In the genomic region with DNA sequence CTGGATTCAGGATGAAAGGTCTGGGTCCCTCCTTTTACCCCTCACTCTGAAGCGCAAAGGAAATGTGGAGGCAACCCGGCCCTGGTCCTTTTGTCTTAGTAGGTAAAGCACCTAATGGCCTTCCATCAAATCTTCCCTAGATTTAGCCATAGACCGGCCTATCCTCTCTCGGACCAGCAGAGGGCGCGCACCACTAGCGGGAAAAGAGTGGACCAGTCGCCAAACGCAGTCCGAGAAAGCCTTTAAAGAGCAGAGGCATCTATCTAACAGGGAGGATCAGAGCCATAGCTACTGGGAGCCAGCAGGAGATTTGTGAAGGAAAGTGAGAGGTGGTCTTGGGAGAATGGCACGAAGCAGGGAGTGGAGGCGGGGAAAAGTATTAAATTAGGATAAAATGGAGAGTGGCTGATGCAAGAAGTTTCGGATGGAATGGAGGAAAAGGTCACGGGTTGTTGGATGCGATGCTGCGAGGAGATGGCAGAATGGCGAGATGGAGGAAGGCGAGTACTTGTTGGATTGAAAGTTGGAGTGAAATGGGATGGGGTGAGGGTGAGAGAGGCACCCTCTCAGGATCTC, we compare ENCODE assay signal across 9 mouse cellular contexts. TPM values are rescaled to one million over a fixed set of nuclear protein-coding genes. Genes with fewer than 3 reads are reported as not detected.
A peak's percentile ranks its signal among the peaks of the same experiment; 100 is the strongest.
DNase-seq lines count a peak whose midpoint lies in the region; ATAC-seq lines count a peak whose summit lies in the region.
"Had no signal": no experiment of that assay in that cellular context is flagged by ENCODE, and none has a peak within 500 bp of the region (broad histone marks: within the 10 kb centered on the region; RNA-seq: fewer than 3 reads in every experiment).

No protein-coding gene starts in this region.

- H3K4me1 ChIP-seq in intestine, embryonic 14.5 days (replicated peaks; ENCODE audit: control insufficient read depth, insufficient read depth, low read length): peaks cover 12% of the 10 kb centered on the region; the same call in 1 of the 2 replicates
- peaks cover 20% of the 10 kb centered on the region for H3K4me1 ChIP-seq in intestine, embryonic 16.5 days (ENCODE audit: control insufficient read depth, insufficient read depth, low read length)
- H3K4me1 ChIP-seq in embryonic facial prominence, embryonic 10.5 days: peaks cover 31% of the 10 kb centered on the region
- peaks cover 33% of the 10 kb centered on the region for H3K4me1 ChIP-seq in midbrain, embryonic 13.5 days (replicated peaks)
- peaks cover 21% of the 10 kb centered on the region for H3K4me1 ChIP-seq in stomach, embryonic 15.5 days

- 2% methylated on average over 18 of the region's 18 CpGs for WGBS in intestine, embryonic 14.5 days
- WGBS in intestine, embryonic 16.5 days: 2% methylated on average over 18 of the region's 18 CpGs
- WGBS in embryonic facial prominence, embryonic 10.5 days: 2% methylated on average over 18 of the region's 18 CpGs
- WGBS in midbrain, embryonic 13.5 days: 2% methylated on average over 18 of the region's 18 CpGs
- 2% methylated on average over 18 of the region's 18 CpGs for WGBS in stomach, embryonic 15.5 days

- no peaks in the 10 kb centered on the region for H3K9me3 ChIP-seq in intestine, embryonic 14.5 days (ENCODE audit: control insufficient read depth, low read length)
- H3K9me3 ChIP-seq in intestine, embryonic 16.5 days (ENCODE audit: control insufficient read depth, low read length): no peaks in the 10 kb centered on the region
- H3K9me3 ChIP-seq in embryonic facial prominence, embryonic 10.5 days: no peaks in the 10 kb centered on the region
- no peaks in the 10 kb centered on the region for H3K9me3 ChIP-seq in midbrain, embryonic 13.5 days
- H3K9me3 ChIP-seq in stomach, embryonic 15.5 days: no peaks in the 10 kb centered on the region

- H3K27ac ChIP-seq in intestine, embryonic 14.5 days (ENCODE audit: low read depth): no peak overlapping the region
- H3K27ac ChIP-seq in intestine, embryonic 16.5 days (ENCODE audit: low read length): no peak overlapping the region
- H3K27ac ChIP-seq in embryonic facial prominence, embryonic 10.5 days (replicated peaks): no peak overlapping the region
- no peak overlapping the region for H3K27ac ChIP-seq in midbrain, embryonic 13.5 days
- H3K27ac ChIP-seq in stomach, embryonic 15.5 days: no peak overlapping the region
- H3K27ac ChIP-seq: macrophage had no signal

- no peaks in the 10 kb centered on the region for H3K36me3 ChIP-seq in intestine, embryonic 14.5 days (ENCODE audit: control insufficient read depth, insufficient read depth, low read length)
- H3K36me3 ChIP-seq in intestine, embryonic 16.5 days (ENCODE audit: control insufficient read depth, insufficient read depth, low read length): no peaks in the 10 kb centered on the region
- H3K36me3 ChIP-seq in embryonic facial prominence, embryonic 10.5 days (replicated peaks): no peaks in the 10 kb centered on the region
- H3K36me3 ChIP-seq in midbrain, embryonic 13.5 days: no peaks in the 10 kb centered on the region
- H3K36me3 ChIP-seq in stomach, embryonic 15.5 days: no peaks in the 10 kb centered on the region

- intact Hi-C loops in heart, postnatal 36 days (cut with DNase I): loop anchor here (5.0 kb wide), 1 partner anchor 136 kb away; no protein-coding TSS in a partner anchor

- peak; percentile 82 for DNase-seq in intestine, embryonic 14.5 days (ENCODE audit: low spot score)
- DNase-seq in adrenal gland, postnatal 10 days: peak; percentile 81
- peak; percentile 81 for DNase-seq in embryonic facial prominence, embryonic 10.5 days (ENCODE audit: low spot score)
- peak; percentile 62 to 77 for DNase-seq in heart, postnatal 36 days
- DNase-seq in layer of hippocampus, postnatal 25 days (ENCODE audit: extremely low spot score in 1 of 2, low spot score in 1 of 2): peak; percentile 50 to 79

- H3K9ac ChIP-seq in intestine, embryonic 14.5 days (ENCODE audit: low read length): no peak overlapping the region
- H3K9ac ChIP-seq in intestine, embryonic 16.5 days (ENCODE audit: low read depth, low read length): no peak overlapping the region
- H3K9ac ChIP-seq in midbrain, embryonic 13.5 days (replicated peaks): no peak overlapping the region
- no peak overlapping the region for H3K9ac ChIP-seq in stomach, embryonic 15.5 days

- ATAC-seq in intestine, embryonic 14.5 days (replicated peaks; ENCODE audit: low FRiP score, low TSS enrichment, low read depth): 0 out of 2 replicates have a peak, but pooled peaks have one; percentile 41
- no peak for ATAC-seq in intestine, embryonic 16.5 days
- ATAC-seq in midbrain, embryonic 13.5 days: no peak; the same call in 1 of the 2 replicates
- no peak for ATAC-seq in stomach, embryonic 15.5 days (ENCODE audit: insufficient read depth, low FRiP score, low read depth)

- no peak overlapping the region for H3K4me2 ChIP-seq in intestine, embryonic 14.5 days (ENCODE audit: low read length)
- no peak overlapping the region for H3K4me2 ChIP-seq in intestine, embryonic 16.5 days (ENCODE audit: low read depth, low read length)
- peak overlapping the region; percentile 31; the same call in 1 of the 2 replicates for H3K4me2 ChIP-seq in midbrain, embryonic 13.5 days (replicated peaks)
- peak overlapping the region; percentile 29; the same call in 1 of the 2 replicates for H3K4me2 ChIP-seq in stomach, embryonic 15.5 days

- H3K4me3 ChIP-seq in intestine, embryonic 14.5 days (ENCODE audit: low read depth, low read length): no peak overlapping the region
- no peak overlapping the region; the same call in 1 of the 2 replicates for H3K4me3 ChIP-seq in intestine, embryonic 16.5 days (ENCODE audit: low read length)
- H3K4me3 ChIP-seq in embryonic facial prominence, embryonic 10.5 days: no peak overlapping the region
- H3K4me3 ChIP-seq in midbrain, embryonic 13.5 days (replicated peaks): no peak overlapping the region
- 0 out of 2 replicates have a peak overlapping the region, but pooled peaks have one; percentile 9 for H3K4me3 ChIP-seq in stomach, embryonic 15.5 days (replicated peaks)

- H3K27me3 ChIP-seq in intestine, embryonic 14.5 days (replicated peaks; ENCODE audit: control insufficient read depth, insufficient read depth, low read length): peaks cover 70% of the 10 kb centered on the region
- H3K27me3 ChIP-seq in intestine, embryonic 16.5 days (replicated peaks; ENCODE audit: control insufficient read depth, insufficient read depth, low read length): peaks cover 54% of the 10 kb centered on the region
- H3K27me3 ChIP-seq in embryonic facial prominence, embryonic 10.5 days (replicated peaks; ENCODE audit: low read depth, poor library complexity, severe bottlenecking): peaks cover 96% of the 10 kb centered on the region
- H3K27me3 ChIP-seq in midbrain, embryonic 13.5 days: peaks cover 80% of the 10 kb centered on the region
- peaks cover 82% of the 10 kb centered on the region for H3K27me3 ChIP-seq in stomach, embryonic 15.5 days (replicated peaks)

RNA-seq across cellular contexts. Expression of gene Fev, which starts 4.3 kb away (rescaled TPM):
- 0.55 and 1.4 TPM in 2 replicates for polyA plus RNA-seq in intestine, embryonic 14.5 days (2014; fragmentation: Nextera tagmentation; extraction: Ambion mirVana)
- polyA plus RNA-seq in intestine, embryonic 16.5 days (2015; fragmentation: Nextera tagmentation; extraction: Ambion mirVana): 0.95 and 1.5 TPM in 2 replicates
- under 1 TPM; 0.84 to 0.97 TPM for total RNA-seq in adrenal gland, postnatal 10 days (2021)
- not detected in 2 replicates for polyA plus RNA-seq in embryonic facial prominence, embryonic 10.5 days (2016; fragmentation: Nextera tagmentation; extraction: Ambion mirVana)
- total RNA-seq in heart, postnatal 36 days (2021): not detected
- total RNA-seq in layer of hippocampus, postnatal 25 days (2021): not detected
- 1.8 and 5.1 TPM in 2 replicates for polyA plus RNA-seq in midbrain, embryonic 13.5 days (2015; fragmentation: Nextera tagmentation; extraction: Ambion mirVana)
- 1.6 TPM in 2 replicates for polyA plus RNA-seq in stomach, embryonic 15.5 days (2015; fragmentation: Nextera tagmentation; extraction: Ambion mirVana)
- polyA plus RNA-seq: macrophage had no signal

RNA-seq across cellular contexts. Expression of gene Cryba2, which starts 12.1 kb away (rescaled TPM):
- 2.5 TPM in 1 of 2 replicates, not detected in the other for polyA plus RNA-seq in intestine, embryonic 14.5 days (2014; fragmentation: Nextera tagmentation; extraction: Ambion mirVana)
- polyA plus RNA-seq in intestine, embryonic 16.5 days (2015; fragmentation: Nextera tagmentation; extraction: Ambion mirVana): 1.5 and 2.4 TPM in 2 replicates
- 1 to 10 TPM in 1 of 2 experiments, under 1 TPM in 1; 0.51 to 1.1 TPM for total RNA-seq in adrenal gland, postnatal 10 days (2021)
- not detected in 2 replicates for polyA plus RNA-seq in embryonic facial prominence, embryonic 10.5 days (2016; fragmentation: Nextera tagmentation; extraction: Ambion mirVana)
- not detected for total RNA-seq in heart, postnatal 36 days (2021)
- total RNA-seq in layer of hippocampus, postnatal 25 days (2021): under 1 TPM in 1 of 2 experiments, not detected in 1; 0.39 TPM
- polyA plus RNA-seq in midbrain, embryonic 13.5 days (2015; fragmentation: Nextera tagmentation; extraction: Ambion mirVana): 0.64 and 1.9 TPM in 2 replicates
- polyA plus RNA-seq in stomach, embryonic 15.5 days (2015; fragmentation: Nextera tagmentation; extraction: Ambion mirVana): 2.2 and 3.9 TPM in 2 replicates
- polyA plus RNA-seq: macrophage had no signal

RNA-seq across cellular contexts. Expression of gene Cdk5r2, which starts 26.1 kb away (rescaled TPM):
- 0.28 and 0.36 TPM in 2 replicates for polyA plus RNA-seq in intestine, embryonic 14.5 days (2014; fragmentation: Nextera tagmentation; extraction: Ambion mirVana)
- 0.07 and 0.18 TPM in 2 replicates for polyA plus RNA-seq in intestine, embryonic 16.5 days (2015; fragmentation: Nextera tagmentation; extraction: Ambion mirVana)
- total RNA-seq in adrenal gland, postnatal 10 days (2021): 1 to 10 TPM; 4.8 to 6.6 TPM
- 0.21 and 0.39 TPM in 2 replicates for polyA plus RNA-seq in embryonic facial prominence, embryonic 10.5 days (2016; fragmentation: Nextera tagmentation; extraction: Ambion mirVana)
- not detected for total RNA-seq in heart, postnatal 36 days (2021)
- 100 to 1,000 TPM; 224 to 251 TPM for total RNA-seq in layer of hippocampus, postnatal 25 days (2021)
- polyA plus RNA-seq in midbrain, embryonic 13.5 days (2015; fragmentation: Nextera tagmentation; extraction: Ambion mirVana): 4.8 and 7.1 TPM in 2 replicates
- 0.18 TPM in 2 replicates for polyA plus RNA-seq in stomach, embryonic 15.5 days (2015; fragmentation: Nextera tagmentation; extraction: Ambion mirVana)
- polyA plus RNA-seq: macrophage had no signal

RNA-seq across cellular contexts. Expression of gene Cfap65, which starts 54.5 kb away (rescaled TPM):
- 0.15 and 0.27 TPM in 2 replicates for polyA plus RNA-seq in intestine, embryonic 14.5 days (2014; fragmentation: Nextera tagmentation; extraction: Ambion mirVana)
- polyA plus RNA-seq in intestine, embryonic 16.5 days (2015; fragmentation: Nextera tagmentation; extraction: Ambion mirVana): 0.07 and 0.16 TPM in 2 replicates
- total RNA-seq in adrenal gland, postnatal 10 days (2021): not detected
- 0.08 TPM in 1 of 2 replicates, not detected in the other for polyA plus RNA-seq in embryonic facial prominence, embryonic 10.5 days (2016; fragmentation: Nextera tagmentation; extraction: Ambion mirVana)
- not detected for total RNA-seq in heart, postnatal 36 days (2021)
- total RNA-seq in layer of hippocampus, postnatal 25 days (2021): 1 to 10 TPM; 1.2 to 2.3 TPM
- 0.24 and 0.42 TPM in 2 replicates for polyA plus RNA-seq in midbrain, embryonic 13.5 days (2015; fragmentation: Nextera tagmentation; extraction: Ambion mirVana)
- polyA plus RNA-seq in stomach, embryonic 15.5 days (2015; fragmentation: Nextera tagmentation; extraction: Ambion mirVana): 0.06 TPM in 1 of 2 replicates, not detected in the other
- polyA plus RNA-seq: macrophage had no signal

Comparison
In these comparisons a context has a peak if more than half of its experiments do, and no peak if none do; other contexts are left out.
1. H3K4me2 ChIP-seq: peak in midbrain, embryonic 13.5 days (single experiment) and stomach, embryonic 15.5 days (single experiment); none in intestine, embryonic 14.5 days (single experiment) and intestine, embryonic 16.5 days (single experiment).
2. Peak in every context shown above with its lines, with median percentiles within 50 percentile points of each other: DNase-seq.